Mouse (Mus musculus) forebrain, embryonic 12.5 days (tissue): ENCODE measurements at regions not wholly inside any gene's neighbourhood (a gene's known extent, or its start where the extent isn't known, plus 50 kb on each side); places are given as distances from the start of the nearest gene placed in this dataset.

ENCODE experiments used
- ATAC-seq: fragments of 200-750 bp; cut with Nextera tagmentation; 2 replicates; pipeline ENCODE4 v1.8.0; 2017; ENCODE audit warnings: moderate TSS enrichment; ENCODE audit not compliant: low FRiP score
- H3K27ac ChIP-seq: fragments of 300-500 bp; sonication (generic); 2 replicates; pipeline ENCODE4 v1.5.1; 2016; ENCODE audit warnings: mild to moderate bottlenecking
- H3K27me3 ChIP-seq: fragments of 300-500 bp; sonication (generic); 2 replicates; pipeline ENCODE4 v1.6.1; 2016; ENCODE audit warnings: mild to moderate bottlenecking
- H3K36me3 ChIP-seq: fragments of 300-500 bp; sonication (generic); replicated peaks from 2 replicates; pipeline ENCODE4 v1.6.1; 2016; ENCODE audit warnings: mild to moderate bottlenecking
- H3K4me1 ChIP-seq: fragments of 300-500 bp; sonication (generic); 2 replicates; pipeline ENCODE4 v1.6.1; 2016
- H3K4me2 ChIP-seq: fragments of 300-500 bp; sonication (generic); 2 replicates; pipeline ENCODE4 v1.6.1; 2016; ENCODE audit warnings: mild to moderate bottlenecking, moderate library complexity
- H3K4me3 ChIP-seq: fragments of 300-500 bp; sonication (generic); replicated peaks from 2 replicates; pipeline ENCODE4 v1.5.1; 2016; ENCODE audit warnings: mild to moderate bottlenecking
- H3K9ac ChIP-seq: fragments of 300-500 bp; sonication (generic); 2 replicates; pipeline ENCODE4 v1.6.1; 2016; ENCODE audit warnings: mild to moderate bottlenecking
- H3K9me3 ChIP-seq: fragments of 300-500 bp; sonication (generic); 2 replicates; pipeline ENCODE4 v1.6.1; 2016
- WGBS: fragments of 180-500 bp; shearing (Covaris S2); methylation state at CpG from one replicate; pipeline ENCODE4 v1.1.7; 2016; 5-methylcytosine and 5-hydroxymethylcytosine counted together

DNA sequence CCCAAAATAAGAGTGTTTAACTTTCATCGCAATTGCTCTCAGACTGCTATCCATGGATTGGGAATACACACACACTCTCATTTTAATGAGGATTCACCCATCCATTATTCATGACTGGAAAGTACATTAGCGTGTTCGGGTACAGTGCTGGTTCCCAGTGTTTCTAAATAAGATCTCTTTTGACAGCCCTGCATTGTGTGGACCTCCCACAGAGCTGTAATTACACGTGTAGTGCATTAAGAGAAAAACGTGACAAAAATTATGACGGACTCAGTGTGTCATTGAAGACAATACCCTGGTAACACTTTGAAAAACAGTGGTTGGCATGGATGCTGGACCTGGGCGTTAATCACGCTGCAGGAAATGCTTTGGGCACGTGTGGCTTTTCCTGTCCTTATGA, 257.6 kb upstream of the Ppp2r3a start:
- ATAC-seq, result no peak
- H3K9ac ChIP-seq, result no peak overlapping the region
- H3K4me2 ChIP-seq, result no peak overlapping the region
- H3K9me3 ChIP-seq, result no peaks in the 10 kb centered on the region
- H3K36me3 ChIP-seq, result no peaks in the 10 kb centered on the region
- no peaks in the 10 kb centered on the region; the same call in 1 of the 2 replicates for H3K4me1 ChIP-seq
- H3K4me3 ChIP-seq, result no peak overlapping the region
- 67% methylated on average over 9 of the region's 9 CpGs for WGBS
- no peak overlapping the region for H3K27ac ChIP-seq
- no peaks in the 10 kb centered on the region for H3K27me3 ChIP-seq

DNA sequence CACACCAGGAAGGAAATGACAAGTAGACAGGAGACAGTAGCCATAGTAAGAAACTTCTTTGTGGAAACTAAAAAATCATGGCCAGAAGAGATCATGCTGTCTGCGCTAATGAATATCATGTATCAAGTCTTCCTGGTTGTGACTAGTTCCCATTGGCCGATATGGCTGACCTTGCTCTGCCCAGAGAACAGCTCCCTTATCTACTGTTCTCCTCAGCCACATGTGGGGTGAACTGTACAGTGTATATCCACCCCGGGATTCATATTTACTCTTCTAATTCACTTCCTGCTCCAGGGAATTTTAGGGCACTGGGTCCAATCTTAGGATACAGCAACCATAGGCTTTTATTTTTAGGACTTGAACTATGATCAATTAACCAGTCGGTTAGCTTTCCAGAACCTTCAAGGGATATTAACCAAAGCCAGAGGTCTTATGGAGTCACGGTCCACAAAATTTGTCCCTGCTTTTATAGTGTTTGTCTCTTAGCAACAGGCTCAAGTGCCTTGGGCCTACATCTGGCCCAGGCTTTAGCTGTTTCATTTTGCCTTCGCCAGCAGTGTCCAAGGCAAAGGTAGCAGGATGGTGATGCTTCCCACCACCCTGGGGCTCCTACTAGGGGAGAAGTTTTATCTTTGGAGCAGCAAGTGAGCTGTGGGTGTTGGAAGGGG, 255.6 kb upstream of the Ppp2r3a start:
- ATAC-seq, result no peak
- Histone ChIP-seq H3K4me3 (no peak overlapping the region), H3K9ac (no peak overlapping the region), H3K4me2 (no peak overlapping the region), H3K9me3 (no peaks in the 10 kb centered on the region), H3K36me3 (no peaks in the 10 kb centered on the region), H3K27me3 (no peaks in the 10 kb centered on the region), H3K4me1 (no peaks in the 10 kb centered on the region; the same call in 1 of the 2 replicates), H3K27ac (no peak overlapping the region)
- WGBS, result 88% methylated on average over 6 of the region's 6 CpGs

DNA sequence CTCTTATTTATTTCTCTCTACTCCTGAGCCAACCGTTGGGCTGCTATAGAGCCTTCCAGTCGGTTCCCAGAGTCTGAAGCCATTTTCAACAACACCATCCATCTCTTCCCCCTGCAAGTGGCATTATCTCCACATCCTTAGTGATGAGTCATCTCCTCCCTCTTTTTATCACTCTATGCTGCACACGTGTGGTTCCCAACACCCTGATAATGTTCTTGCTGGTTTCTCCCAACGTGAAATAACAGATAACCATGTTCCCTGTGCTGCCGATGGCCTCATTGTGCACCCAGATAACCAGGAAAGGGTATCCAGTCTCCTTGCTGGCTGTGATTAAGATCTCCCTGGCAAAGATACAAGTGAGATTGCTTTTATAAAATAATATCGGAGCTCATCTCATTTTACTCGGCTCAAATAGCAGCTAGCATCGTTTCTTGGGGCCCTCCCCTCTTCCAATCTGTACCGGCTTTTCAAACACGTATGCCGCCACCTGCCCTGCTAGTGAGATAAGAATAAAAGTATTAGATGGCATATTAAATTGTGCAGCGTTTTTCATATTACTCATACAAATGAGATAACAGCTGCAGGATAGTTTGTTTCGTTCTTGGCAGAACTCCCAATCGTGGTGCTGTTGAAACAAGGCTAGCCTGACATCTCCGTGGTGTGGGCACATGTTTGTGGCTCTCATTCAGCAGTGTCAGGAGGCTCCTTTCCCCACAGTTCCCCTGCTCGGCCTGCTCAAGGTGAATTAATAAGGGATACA, 250.3 kb upstream of the Ppp2r3a start:
- H3K27ac ChIP-seq, result no peak overlapping the region
- H3K9me3 ChIP-seq, result no peaks in the 10 kb centered on the region
- H3K4me2 ChIP-seq, result no peak overlapping the region
- ATAC-seq, result no peak
- WGBS, result 78% methylated on average over 16 of the region's 16 CpGs
- H3K36me3 ChIP-seq, result no peaks in the 10 kb centered on the region
- no peak overlapping the region for H3K9ac ChIP-seq
- H3K27me3 ChIP-seq, result no peaks in the 10 kb centered on the region
- H3K4me3 ChIP-seq, result no peak overlapping the region
- H3K4me1 ChIP-seq, result no peaks in the 10 kb centered on the region

DNA sequence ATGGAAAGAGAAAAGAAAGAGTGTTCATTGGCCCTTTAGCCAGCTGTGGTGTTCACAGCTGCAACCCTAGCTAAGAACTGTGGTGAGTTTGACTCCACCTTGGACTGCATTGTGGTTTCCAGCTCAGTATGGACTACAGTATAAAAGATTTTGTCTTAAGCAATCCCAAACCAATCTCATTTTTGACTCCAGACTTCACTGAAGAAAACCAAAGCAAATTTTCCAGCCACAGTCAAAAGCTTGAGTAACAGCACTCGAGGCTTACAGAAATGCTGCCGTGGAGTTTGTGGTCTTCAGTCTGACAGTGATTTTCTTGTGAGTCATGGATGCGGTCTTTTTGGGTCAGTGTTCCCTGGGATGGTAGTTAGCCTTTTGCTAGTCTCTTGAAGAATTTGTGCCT, 249.4 kb upstream of the Ppp2r3a start:
- no peaks in the 10 kb centered on the region for H3K9me3 ChIP-seq
- H3K4me1 ChIP-seq, result peaks cover 3% of the 10 kb centered on the region; the same call in 1 of the 2 replicates
- no peak overlapping the region for H3K27ac ChIP-seq
- 93% methylated on average over 3 of the region's 3 CpGs for WGBS
- no peaks in the 10 kb centered on the region for H3K27me3 ChIP-seq
- no peak overlapping the region for H3K9ac ChIP-seq
- H3K36me3 ChIP-seq, result no peaks in the 10 kb centered on the region
- H3K4me3 ChIP-seq, result no peak overlapping the region
- no peak for ATAC-seq
- H3K4me2 ChIP-seq, result no peak overlapping the region

DNA sequence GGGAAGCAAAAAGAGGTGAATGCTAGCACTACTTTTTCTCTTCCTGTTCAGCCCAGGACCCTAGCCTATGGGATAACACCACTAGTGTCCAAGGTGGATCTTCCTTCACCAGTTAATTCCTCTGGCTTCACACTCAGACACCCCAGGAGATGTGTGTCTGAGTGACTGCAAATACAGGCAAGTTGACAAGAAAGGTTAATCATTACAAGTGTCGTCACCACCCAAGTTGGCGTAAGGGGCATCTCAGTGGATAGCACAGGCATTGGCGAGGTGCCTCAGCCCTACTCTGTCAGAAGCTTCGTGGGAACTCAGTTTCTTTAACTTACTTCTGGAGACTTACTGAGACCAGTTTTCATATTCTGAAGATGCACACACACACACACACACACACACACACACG, 247.1 kb upstream of the Ppp2r3a start:
- Histone ChIP-seq H3K9me3 (no peaks in the 10 kb centered on the region), H3K27me3 (no peaks in the 10 kb centered on the region), H3K36me3 (no peaks in the 10 kb centered on the region), H3K27ac (no peak overlapping the region), H3K4me3 (no peak overlapping the region), H3K9ac (no peak overlapping the region), H3K4me1 (peaks cover 3% of the 10 kb centered on the region; the same call in 1 of the 2 replicates), H3K4me2 (no peak overlapping the region)
- WGBS, result 96% methylated on average over 5 of the region's 5 CpGs
- ATAC-seq, result no peak

DNA sequence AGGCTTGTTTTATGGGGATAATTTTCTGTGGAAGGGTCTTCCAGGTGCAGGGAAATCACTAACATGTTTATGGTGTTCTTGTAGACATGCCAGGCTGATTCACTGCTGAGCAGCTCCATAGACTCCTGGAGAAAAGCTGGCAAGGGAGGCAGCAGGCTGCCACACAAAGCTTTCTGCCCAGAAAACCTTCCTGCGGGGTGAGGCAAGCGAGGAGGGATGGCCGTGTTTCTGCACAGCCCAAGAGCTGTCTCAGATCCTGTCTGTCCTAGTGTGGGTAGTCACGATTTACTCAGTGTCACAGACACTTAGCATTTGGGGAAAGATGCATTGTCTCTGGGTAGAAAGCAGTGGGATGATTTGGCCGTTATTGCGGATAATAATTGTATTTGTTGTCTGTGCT, 244.2 kb upstream of the Ppp2r3a start:
- H3K27me3 ChIP-seq, result no peaks in the 10 kb centered on the region
- ATAC-seq, result no peak
- H3K36me3 ChIP-seq, result no peaks in the 10 kb centered on the region
- no peak overlapping the region for H3K4me3 ChIP-seq
- H3K4me1 ChIP-seq, result peaks cover 3% of the 10 kb centered on the region; the same call in 1 of the 2 replicates
- no peak overlapping the region for H3K4me2 ChIP-seq
- no peak overlapping the region for H3K27ac ChIP-seq
- WGBS, result 67% methylated on average over 6 of the region's 6 CpGs
- H3K9me3 ChIP-seq, result no peaks in the 10 kb centered on the region
- no peak overlapping the region for H3K9ac ChIP-seq

DNA sequence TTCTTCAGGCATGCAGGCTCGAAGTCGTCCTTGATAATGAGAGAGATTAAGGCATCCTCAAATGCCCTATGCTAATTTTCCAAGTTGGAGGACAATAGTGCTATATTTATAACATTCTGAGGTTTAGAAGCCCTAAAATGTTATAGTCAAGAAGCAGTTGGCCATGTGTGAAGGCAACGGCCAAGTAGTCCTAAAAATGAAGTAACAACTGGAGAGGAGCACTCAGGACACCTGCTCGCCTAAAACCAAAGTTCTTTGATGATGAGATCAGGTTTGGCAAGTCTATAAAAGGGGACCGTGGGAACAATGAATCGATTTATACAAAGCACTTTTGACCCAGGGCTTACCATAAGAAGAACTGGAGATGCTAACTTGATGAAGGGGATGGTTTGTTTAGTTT, 237.4 kb upstream of the Ppp2r3a start:
- Histone ChIP-seq H3K27me3 (no peaks in the 10 kb centered on the region), H3K4me3 (no peak overlapping the region), H3K9me3 (no peaks in the 10 kb centered on the region), H3K4me1 (no peaks in the 10 kb centered on the region), H3K9ac (no peak overlapping the region), H3K4me2 (no peak overlapping the region), H3K27ac (no peak overlapping the region), H3K36me3 (no peaks in the 10 kb centered on the region)
- WGBS, result 61% methylated on average over 6 of the region's 6 CpGs
- no peak for ATAC-seq

DNA sequence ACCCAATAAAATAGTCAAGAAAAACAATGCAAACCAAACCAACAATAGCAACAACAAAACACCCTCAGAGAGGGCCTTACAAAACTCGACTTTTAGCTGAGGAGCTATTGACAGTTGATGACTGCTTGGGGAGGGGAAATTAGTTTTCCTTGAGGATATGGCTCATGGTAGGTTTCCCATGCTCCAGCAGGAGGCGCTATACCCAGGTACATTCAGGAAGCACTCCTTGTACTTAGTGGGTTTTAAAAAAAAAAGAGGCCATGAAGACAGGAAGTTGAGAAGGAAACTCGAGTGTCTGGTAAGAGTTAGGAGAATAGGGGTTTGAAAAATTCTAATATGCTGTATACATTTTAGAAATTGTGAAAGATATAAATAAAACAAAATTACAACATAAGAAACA, 224.6 kb upstream of the Ppp2r3a start:
- no peaks in the 10 kb centered on the region for H3K27me3 ChIP-seq
- H3K9ac ChIP-seq, result no peak overlapping the region
- H3K4me1 ChIP-seq, result peaks cover 23% of the 10 kb centered on the region
- ATAC-seq, result no peak
- H3K9me3 ChIP-seq, result no peaks in the 10 kb centered on the region
- no peak overlapping the region for H3K4me3 ChIP-seq
- H3K4me2 ChIP-seq, result no peak overlapping the region
- WGBS, result 76% methylated on average over 3 of the region's 3 CpGs
- no peaks in the 10 kb centered on the region for H3K36me3 ChIP-seq
- H3K27ac ChIP-seq, result no peak overlapping the region

DNA sequence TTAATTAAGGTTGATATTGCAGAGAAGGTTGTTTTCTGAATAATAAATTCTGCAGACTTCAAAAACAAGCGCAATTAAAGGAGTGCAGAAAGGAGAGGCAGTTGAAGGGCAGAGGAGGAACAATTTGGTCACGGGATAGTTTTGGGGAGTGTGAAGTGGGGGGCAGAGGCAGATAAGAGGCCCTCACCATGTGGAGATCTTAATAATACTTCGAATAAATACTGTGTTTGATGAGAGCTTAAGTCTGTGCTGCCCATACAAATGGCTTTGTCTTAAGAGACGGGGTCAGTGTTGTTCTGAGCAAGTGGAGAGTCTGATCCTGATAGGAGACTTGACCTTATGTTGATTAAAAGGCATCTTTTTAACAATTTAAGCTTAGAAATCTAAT, 221.5 kb upstream of the Ppp2r3a start:
- Histone ChIP-seq H3K4me1 (peaks cover 26% of the 10 kb centered on the region), H3K4me3 (no peak overlapping the region), H3K36me3 (no peaks in the 10 kb centered on the region), H3K27me3 (no peaks in the 10 kb centered on the region), H3K27ac (peak overlapping the region; percentile 77), H3K4me2 (peak overlapping the region; percentile 6; the same call in 1 of the 2 replicates), H3K9me3 (0 out of 2 replicates have a peak, but pooled peaks cover 4% of the 10 kb centered on the region), H3K9ac (no peak overlapping the region)
- 23% methylated on average over 4 of the region's 4 CpGs for WGBS
- peak; percentile 49 for ATAC-seq

DNA sequence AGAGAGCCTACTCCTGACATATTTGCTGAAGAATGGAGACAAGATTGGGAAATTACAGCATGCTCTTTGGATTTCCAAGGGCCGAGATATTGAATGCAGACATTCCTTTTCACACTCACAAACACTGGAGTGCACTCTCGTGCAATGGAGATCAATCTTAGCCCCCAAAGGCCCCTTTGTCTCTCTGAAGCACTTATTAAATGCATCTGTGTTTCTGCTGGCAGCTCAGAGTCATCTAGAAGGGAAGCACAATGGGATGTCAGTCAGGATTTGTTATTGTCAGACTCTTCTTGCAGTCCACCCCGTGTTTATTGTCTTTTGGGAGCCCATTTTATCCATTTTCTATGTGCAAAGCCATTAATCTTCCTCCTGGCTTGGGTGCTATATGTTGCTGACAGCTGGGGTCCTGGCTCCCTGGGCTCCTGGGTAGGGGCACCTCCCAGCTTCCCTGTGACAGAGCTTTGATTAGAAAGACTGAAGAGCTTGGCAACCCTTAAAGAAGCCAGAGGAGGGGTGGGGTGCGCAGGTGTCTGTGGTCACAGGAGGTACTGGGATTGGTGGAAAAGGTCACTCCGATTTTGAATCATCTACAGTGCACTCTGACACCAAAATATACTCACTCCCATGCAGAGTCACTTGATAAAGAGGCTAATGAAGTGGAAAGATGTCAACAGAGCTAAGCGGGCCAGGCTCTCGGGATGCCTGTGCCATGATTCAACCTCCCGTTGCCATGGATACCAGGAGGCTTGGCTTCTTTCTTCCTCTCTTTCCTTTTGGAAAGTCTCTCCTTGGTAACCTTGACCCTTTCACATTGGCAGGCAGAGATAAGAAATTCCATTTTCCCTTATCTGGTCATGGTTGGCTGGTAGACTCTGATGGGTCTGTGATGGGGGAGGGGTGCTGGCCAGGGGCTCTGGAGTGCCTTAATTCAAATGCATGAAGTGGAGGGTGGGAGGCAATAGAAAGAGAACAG, 220.8 kb upstream of the Ppp2r3a start:
- no peak overlapping the region for H3K4me3 ChIP-seq
- H3K4me2 ChIP-seq, result peak overlapping the region; percentile 6
- 8% methylated on average over 8 of the region's 8 CpGs for WGBS
- peak; percentile 90 for ATAC-seq
- H3K36me3 ChIP-seq, result no peaks in the 10 kb centered on the region
- no peaks in the 10 kb centered on the region for H3K27me3 ChIP-seq
- no peak overlapping the region for H3K9ac ChIP-seq
- H3K27ac ChIP-seq, result peak overlapping the region; percentile 77
- H3K9me3 ChIP-seq, result 0 out of 2 replicates have a peak, but pooled peaks cover 4% of the 10 kb centered on the region
- H3K4me1 ChIP-seq, result peaks cover 26% of the 10 kb centered on the region

DNA sequence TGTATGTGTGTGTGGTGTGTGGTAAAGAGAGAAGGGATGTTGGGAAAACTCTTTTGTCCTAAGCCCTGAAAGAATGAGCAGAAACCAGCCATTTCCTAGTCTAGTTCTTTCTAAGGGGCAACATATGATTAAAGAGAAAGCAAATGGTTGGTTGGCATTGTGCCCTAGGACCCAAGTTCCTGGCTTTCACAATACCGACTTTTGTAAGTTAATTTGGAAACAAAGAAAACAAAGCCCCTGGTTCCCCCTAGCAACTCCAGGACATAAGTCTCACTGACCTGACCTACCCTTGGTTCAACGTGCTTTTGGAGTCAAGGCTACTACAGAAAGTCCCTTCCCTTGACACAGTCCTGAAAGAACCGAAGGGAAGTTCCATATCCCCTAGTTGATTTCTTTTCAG, 220.1 kb upstream of the Ppp2r3a start:
- Histone ChIP-seq H3K9me3 (0 out of 2 replicates have a peak, but pooled peaks cover 4% of the 10 kb centered on the region), H3K27ac (peak overlapping the region; percentile 77), H3K27me3 (no peaks in the 10 kb centered on the region), H3K4me3 (no peak overlapping the region), H3K4me1 (peaks cover 26% of the 10 kb centered on the region), H3K4me2 (no peak overlapping the region), H3K9ac (no peak overlapping the region), H3K36me3 (no peaks in the 10 kb centered on the region)
- WGBS, result 16% methylated on average over 3 of the region's 3 CpGs
- no peak for ATAC-seq

DNA sequence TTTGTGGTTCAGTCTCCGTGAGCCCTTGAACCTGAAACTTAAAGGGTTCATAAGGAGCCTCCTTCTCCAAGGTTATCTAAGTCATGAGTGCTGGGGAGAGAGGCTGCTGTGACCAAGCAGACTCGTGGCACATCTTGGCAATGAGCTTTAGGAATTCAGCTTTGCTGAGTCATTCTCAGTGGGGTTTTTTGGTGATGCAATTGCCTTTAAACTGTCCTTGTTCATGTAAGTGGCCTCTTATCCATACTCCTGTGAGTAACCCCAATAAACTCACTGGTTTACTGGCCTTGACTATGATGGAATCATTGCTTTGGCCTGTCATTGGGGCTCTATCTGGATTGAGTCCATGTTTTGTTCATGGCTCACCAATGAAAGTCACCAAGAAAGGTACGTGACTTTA, 218.2 kb upstream of the Ppp2r3a start:
- Histone ChIP-seq H3K4me1 (peaks cover 33% of the 10 kb centered on the region), H3K27me3 (no peaks in the 10 kb centered on the region), H3K4me3 (no peak overlapping the region), H3K36me3 (no peaks in the 10 kb centered on the region), H3K9me3 (0 out of 2 replicates have a peak, but pooled peaks cover 4% of the 10 kb centered on the region), H3K27ac (no peak overlapping the region), H3K9ac (no peak overlapping the region), H3K4me2 (no peak overlapping the region)
- ATAC-seq, result no peak
- 79% methylated on average over 3 of the region's 3 CpGs for WGBS
